Mouse (Mus musculus) megakaryocyte, adult 5-6 weeks (primary cell): Measurements from ENCODE around the gene Pnmal2. TPM values are rescaled to one million over a fixed set of nuclear protein-coding genes. Genes with fewer than 3 reads are reported as not detected.

Source experiments
- ATAC-seq: 2 replicates; pipeline ENCODE4 v1.8.0; 2016; ENCODE audit warnings: mild to moderate bottlenecking, inconsistent platforms; ENCODE audit not compliant: poor library complexity, severe bottlenecking
- total RNA-seq, 2 experiments: library from RNA; stranded (forward) in 1 of 2; stranded (reverse) in 1 of 2; fragments of 153-499, 151-499 nt in 1 of 2; fragments of 221-1000, 200-1000 nt in 1 of 2; gene quantifications; 2 replicates each; pipeline versions ENCODE4 v1.2.3 to v1.2.4; 2015 to 2017

Pnmal2 gene
- total RNA-seq, 2 experiments from 2014 or later, result not detected

- peak; percentile 98 for ATAC-seq
These were observed 29.5 kb downstream of the Pnmal2 start for GRCm38 (mm10) chr7:16974018-16974417.

GRCm38 (mm10) chr7:16976298-16976697, 31.8 kb downstream of the Pnmal2 start:
- ATAC-seq, result no peak

GRCm38 (mm10) chr7:16978173-16978572, 33.7 kb downstream of the Pnmal2 start:
- no peak for ATAC-seq

GRCm38 (mm10) chr7:16978593-16978992, 34.1 kb downstream of the Pnmal2 start:
- ATAC-seq, result no peak

- peak; percentile 51 for ATAC-seq
These were observed 35.9 kb downstream of the Pnmal2 start for GRCm38 (mm10) chr7:16980348-16980747.

GRCm38 (mm10) chr7:16982859-16983568, 38.5 kb downstream of the Pnmal2 start, which contains the start of gene Gm42372:
TSS of gene Gm42372 (plus strand) at chr7:16983086.
- peak; percentile 80 for ATAC-seq

- no peak for ATAC-seq
These were observed 43.2 kb downstream of the Pnmal2 start for GRCm38 (mm10) chr7:16987541-16988149.

GRCm38 (mm10) chr7:16988405-16988804, 43.9 kb downstream of the Pnmal2 start:
- ATAC-seq, result no peak

- peak; percentile 73 for ATAC-seq
These were observed 45.7 kb downstream of the Pnmal2 start for GRCm38 (mm10) chr7:16990006-16990744.

- no peak for ATAC-seq
These were observed 47.4 kb downstream of the Pnmal2 start for GRCm38 (mm10) chr7:16991681-16992450.

GRCm38 (mm10) chr7:16992451-16992807, 47.9 kb downstream of the Pnmal2 start, which contains the start of gene Ccdc8:
TSS of gene Ccdc8 (plus strand) at chr7:16992708.
- ATAC-seq, result no peak

GRCm38 (mm10) chr7:16993651-16994399, 49.3 kb downstream of the Pnmal2 start:
- ATAC-seq, result peak; percentile 51

GRCm38 (mm10) chr7:16994400-16994799, 49.9 kb downstream of the Pnmal2 start:
- ATAC-seq, result no peak; the same call in 1 of the 2 replicates

GRCm38 (mm10) chr7:16995345-16995744, 50.9 kb downstream of the Pnmal2 start:
- ATAC-seq, result no peak

Other genes with a start within 250 kb of the Pnmal2 start
- not detected in 2 replicates for gene Ceacam9, start 222.8 kb upstream of the Pnmal2 start, total RNA-seq (2015)
- not detected in 2 replicates for gene Ceacam9, start 222.8 kb upstream of the Pnmal2 start, total RNA-seq (2017)
- 205 and 210 TPM in 2 replicates for gene Ap2s1, start 206.3 kb upstream of the Pnmal2 start, total RNA-seq (2015)
- gene Ap2s1, start 206.3 kb upstream of the Pnmal2 start, total RNA-seq (2017), result 81.5 and 95.7 TPM in 2 replicates
- gene Slc1a5, start 163.3 kb upstream of the Pnmal2 start, total RNA-seq (2015), result 48.1 and 55.7 TPM in 2 replicates
- 27.8 and 28.4 TPM in 2 replicates for gene Slc1a5, start 163.3 kb upstream of the Pnmal2 start, total RNA-seq (2017)
- 25.7 and 27.6 TPM in 2 replicates for gene Strn4, start 128.8 kb upstream of the Pnmal2 start, total RNA-seq (2015)
- 45.9 and 50.0 TPM in 2 replicates for gene Strn4, start 128.8 kb upstream of the Pnmal2 start, total RNA-seq (2017)
- gene Fkrp, start 128.0 kb upstream of the Pnmal2 start, total RNA-seq (2015), result 8.1 and 12.4 TPM in 2 replicates
- gene Fkrp, start 128.0 kb upstream of the Pnmal2 start, total RNA-seq (2017), result 8.1 and 10.6 TPM in 2 replicates
- gene Prkd2, start 101.8 kb upstream of the Pnmal2 start, total RNA-seq (2015), result 8.8 and 14.0 TPM in 2 replicates
- gene Prkd2, start 101.8 kb upstream of the Pnmal2 start, total RNA-seq (2017), result 9.4 and 10.1 TPM in 2 replicates
- 0.09 and 0.23 TPM in 2 replicates for gene Dact3, start 69.4 kb upstream of the Pnmal2 start, total RNA-seq (2015)
- gene Dact3, start 69.4 kb upstream of the Pnmal2 start, total RNA-seq (2017), result 0.15 and 0.16 TPM in 2 replicates
- not detected in 2 replicates for gene Gng8, start 52.9 kb upstream of the Pnmal2 start, total RNA-seq (2015)
- 0.48 TPM in 1 of 2 replicates, not detected in the other for gene Gng8, start 52.9 kb upstream of the Pnmal2 start, total RNA-seq (2017)
- gene Ptgir, start 38.2 kb upstream of the Pnmal2 start, total RNA-seq (2015), result 16.0 and 18.1 TPM in 2 replicates
- 14.5 and 16.6 TPM in 2 replicates for gene Ptgir, start 38.2 kb upstream of the Pnmal2 start, total RNA-seq (2017)
- gene Calm3, start 20.6 kb upstream of the Pnmal2 start, total RNA-seq (2015), result 113 and 140 TPM in 2 replicates
- 322 and 392 TPM in 2 replicates for gene Calm3, start 20.6 kb upstream of the Pnmal2 start, total RNA-seq (2017)
- not detected in 2 replicates for gene Pnmal1, start 15.0 kb downstream of the Pnmal2 start, total RNA-seq (2015)
- gene Pnmal1, start 15.0 kb downstream of the Pnmal2 start, total RNA-seq (2017), result not detected in 2 replicates
- gene Gm42372, start 38.4 kb downstream of the Pnmal2 start, total RNA-seq (2015), result 0.18 TPM in 1 of 2 replicates, not detected in the other
- 0.04 and 0.11 TPM in 2 replicates for gene Gm42372, start 38.4 kb downstream of the Pnmal2 start, total RNA-seq (2017)
- 0.02 and 0.07 TPM in 2 replicates for gene Ccdc8, start 48.0 kb downstream of the Pnmal2 start, total RNA-seq (2015)
- 0.40 and 0.69 TPM in 2 replicates for gene Ccdc8, start 48.0 kb downstream of the Pnmal2 start, total RNA-seq (2017)
- gene Ppp5c, start 83.2 kb downstream of the Pnmal2 start, total RNA-seq (2015), result 39.9 and 51.4 TPM in 2 replicates
- gene Ppp5c, start 83.2 kb downstream of the Pnmal2 start, total RNA-seq (2017), result 31.6 and 33.1 TPM in 2 replicates
- gene Hif3a, start 117.7 kb downstream of the Pnmal2 start, total RNA-seq (2015), result 0.11 and 0.25 TPM in 2 replicates
- 0.24 TPM in 1 of 2 replicates, not detected in the other for gene Hif3a, start 117.7 kb downstream of the Pnmal2 start, total RNA-seq (2017)
- 0.04 TPM in 1 of 2 replicates, not detected in the other for gene Psg16, start 129.4 kb downstream of the Pnmal2 start, total RNA-seq (2015)
- 0.28 TPM in 1 of 2 replicates, not detected in the other for gene Psg16, start 129.4 kb downstream of the Pnmal2 start, total RNA-seq (2017)
- gene Ceacam3, start 205.6 kb downstream of the Pnmal2 start, total RNA-seq (2015), result not detected in 2 replicates
- gene Ceacam3, start 205.6 kb downstream of the Pnmal2 start, total RNA-seq (2017), result not detected in 2 replicates